Mouse (Mus musculus) liver, embryonic 14.5 days (tissue): ENCODE measurements at regions not wholly inside any gene's neighbourhood (a gene's known extent, or its start where the extent isn't known, plus 50 kb on each side); places are given as distances from the start of the nearest gene placed in this dataset.

ENCODE experiments used
- CTCF ChIP-seq: IDR thresholded peaks from 2 replicates; pipeline ENCODE4 v1.5.1; 2016; ENCODE audit warnings: antibody characterized with exemption, low read depth, control low read depth
- EP300 ChIP-seq: IDR thresholded peaks from 2 replicates; pipeline ENCODE4 v1.6.1; 2016; ENCODE audit warnings: antibody characterized with exemption, low read depth

DNA sequence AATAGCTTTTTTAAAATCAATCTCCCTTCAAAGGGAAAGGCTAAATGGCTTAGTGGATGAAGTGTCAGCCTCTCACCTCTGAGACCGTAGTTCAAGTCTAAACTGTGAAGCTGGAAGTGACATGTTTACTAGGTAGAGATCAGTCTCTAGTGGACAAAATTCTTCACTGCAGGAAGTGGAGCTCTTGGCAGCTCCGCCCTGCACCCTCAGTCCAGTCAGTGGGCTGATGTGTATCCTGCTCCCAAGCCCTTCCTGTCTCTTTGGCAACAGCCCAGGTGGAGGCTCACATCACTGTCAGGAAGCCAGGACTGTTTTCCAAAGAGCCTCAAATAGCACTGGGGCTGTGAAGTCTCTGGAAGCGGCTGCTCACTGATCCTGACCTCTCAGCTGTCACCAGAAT, 142.8 kb upstream of the Tmco5 start:
- TF ChIP-seq CTCF (no peak), EP300 (no peak)
